Mouse (Mus musculus): Measurements from ENCODE around the gene Rps18. TPM values are rescaled to one million over a fixed set of nuclear protein-coding genes. Genes with fewer than 3 reads are reported as not detected.
"Not testable (repeated sequence)": the region's sequence is repeated elsewhere in the genome, so short reads cannot be mapped to it uniquely, and the experiment has no call there.

Gene Rps18
- total RNA-seq (2015) (3,964 and 4,103 TPM in 2 replicates), total RNA-seq (2017) (1,202 and 1,622 TPM in 2 replicates)

DNA sequence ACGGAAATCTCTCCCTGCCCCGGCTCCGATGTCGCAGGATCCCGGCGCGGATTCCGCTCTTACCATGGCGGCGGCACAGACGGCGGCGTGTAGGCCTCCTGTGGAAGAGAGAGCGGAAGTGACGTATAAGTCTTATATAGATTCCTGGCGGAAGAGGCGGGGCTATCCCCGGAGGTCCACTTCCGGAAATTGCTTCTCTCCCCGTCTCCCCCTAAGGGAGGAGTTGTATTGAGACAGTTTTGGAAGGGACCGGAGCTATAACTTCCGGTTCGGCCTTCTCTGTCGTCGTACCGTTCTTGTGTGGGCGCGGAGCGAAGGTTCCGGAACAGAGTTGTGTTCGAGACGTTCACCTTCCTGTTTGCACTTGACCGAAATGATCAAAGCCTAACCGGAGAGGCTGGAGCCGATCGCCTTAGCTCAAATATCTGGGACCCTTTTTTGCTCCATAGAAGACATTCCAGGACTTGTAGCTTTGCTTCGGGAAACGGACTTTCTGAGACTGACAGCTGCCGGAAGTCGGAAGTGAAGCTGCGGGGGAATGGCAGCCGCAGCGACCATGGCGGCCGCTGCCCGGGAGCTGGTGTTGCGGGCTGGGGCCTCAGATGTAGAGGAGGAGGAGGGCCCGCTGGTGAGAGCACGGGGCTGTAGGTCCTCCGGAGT is at the start of gene Rps18, which contains the start of gene Vps52:
Rps18 (minus strand) TSS at position 447 of the 660 bp plus-strand sequence.
Vps52 (plus strand) TSS at position 258 of the 660 bp plus-strand sequence.
- ATAC-seq (replicated peaks; ENCODE audit: poor library complexity): peak; percentile 68

- ATAC-seq (replicated peaks; ENCODE audit: poor library complexity): no peak
Observed at GRCm38 (mm10) chr17:34003426-34003825, 47.6 kb upstream of the Rps18 start.

- not testable (repeated sequence) for ATAC-seq (replicated peaks; ENCODE audit: poor library complexity)
Observed at GRCm38 (mm10) chr17:34000796-34001195, 45.0 kb upstream of the Rps18 start.

GRCm38 (mm10) chr17:34000150-34000537 is 44.3 kb upstream of the Rps18 start, which contains the start of gene H2-K1:
Gene H2-K1, minus strand, starts transcription at chr17:34000347.
- peak; percentile 98 for ATAC-seq (replicated peaks; ENCODE audit: poor library complexity)

GRCm38 (mm10) chr17:33999341-34000149 is 43.7 kb upstream of the Rps18 start:
- peak; percentile 5; the same call in 1 of the 2 replicates for ATAC-seq (replicated peaks; ENCODE audit: poor library complexity)

GRCm38 (mm10) chr17:33998697-33999096 is 42.9 kb upstream of the Rps18 start:
- ATAC-seq (replicated peaks; ENCODE audit: poor library complexity): not testable (repeated sequence)

DNA sequence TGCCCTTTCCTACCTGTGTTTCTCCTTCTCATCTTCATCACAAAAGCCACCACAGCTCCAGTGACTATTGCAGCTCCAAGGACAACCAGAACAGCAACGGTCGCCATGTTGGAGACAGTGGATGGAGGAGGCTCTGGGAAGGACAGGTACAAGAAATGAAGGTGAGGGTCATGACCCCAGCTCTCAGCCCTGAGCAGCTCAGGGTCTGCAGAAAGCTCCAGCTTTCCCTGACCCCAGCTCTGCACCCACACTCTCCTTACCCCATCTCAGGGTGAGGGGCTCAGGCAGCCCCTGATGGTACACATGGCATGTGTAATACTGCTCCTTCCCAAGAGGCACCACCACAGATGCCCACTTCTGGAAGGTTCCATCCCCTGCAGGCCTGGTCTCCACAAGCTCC is 41.2 kb upstream of the Rps18 start:
- ATAC-seq (replicated peaks; ENCODE audit: poor library complexity): not testable (repeated sequence)

DNA sequence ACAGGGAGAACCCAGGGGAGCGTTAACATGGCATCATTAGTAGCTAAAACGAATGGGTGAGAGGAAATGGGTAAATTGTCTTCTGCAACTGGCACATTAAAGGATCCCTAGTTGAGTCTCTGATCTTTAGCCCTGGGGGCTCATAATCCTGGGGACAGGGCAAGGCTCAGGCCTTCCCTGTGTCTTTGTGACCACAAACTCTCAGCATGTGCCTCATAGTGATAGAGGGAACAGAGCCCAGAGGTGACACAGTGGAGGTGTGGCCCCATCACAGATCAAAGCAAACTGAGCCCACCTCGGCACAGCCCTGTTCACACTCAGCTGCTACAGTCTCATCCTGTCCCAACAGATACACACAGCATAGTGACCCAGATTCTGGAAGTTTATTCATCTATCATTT is 39.9 kb upstream of the Rps18 start:
- ATAC-seq (replicated peaks; ENCODE audit: poor library complexity): no peak

- no peak for ATAC-seq (replicated peaks; ENCODE audit: poor library complexity)
Observed at GRCm38 (mm10) chr17:33994959-33995358, 39.2 kb upstream of the Rps18 start.

GRCm38 (mm10) chr17:33991788-33992664 is 36.2 kb upstream of the Rps18 start:
- peak; percentile 91 for ATAC-seq (replicated peaks; ENCODE audit: poor library complexity)

GRCm38 (mm10) chr17:33982136-33982535 is 26.3 kb upstream of the Rps18 start:
- not testable (repeated sequence) for ATAC-seq (replicated peaks; ENCODE audit: poor library complexity)

GRCm38 (mm10) chr17:33981192-33981909 is 25.6 kb upstream of the Rps18 start:
- ATAC-seq (replicated peaks; ENCODE audit: poor library complexity): peak; percentile 78

GRCm38 (mm10) chr17:33980181-33981035 is 24.6 kb upstream of the Rps18 start:
- no peak for ATAC-seq (replicated peaks; ENCODE audit: poor library complexity)

- no peak for ATAC-seq (replicated peaks; ENCODE audit: poor library complexity)
Observed at GRCm38 (mm10) chr17:33979512-33980050, 23.8 kb upstream of the Rps18 start.

- ATAC-seq (replicated peaks; ENCODE audit: poor library complexity): peak; percentile 89
Observed at GRCm38 (mm10) chr17:33978631-33979031, 22.8 kb upstream of the Rps18 start.

- no peak for ATAC-seq (replicated peaks; ENCODE audit: poor library complexity)
Observed at GRCm38 (mm10) chr17:33977861-33978557, 22.2 kb upstream of the Rps18 start.

DNA sequence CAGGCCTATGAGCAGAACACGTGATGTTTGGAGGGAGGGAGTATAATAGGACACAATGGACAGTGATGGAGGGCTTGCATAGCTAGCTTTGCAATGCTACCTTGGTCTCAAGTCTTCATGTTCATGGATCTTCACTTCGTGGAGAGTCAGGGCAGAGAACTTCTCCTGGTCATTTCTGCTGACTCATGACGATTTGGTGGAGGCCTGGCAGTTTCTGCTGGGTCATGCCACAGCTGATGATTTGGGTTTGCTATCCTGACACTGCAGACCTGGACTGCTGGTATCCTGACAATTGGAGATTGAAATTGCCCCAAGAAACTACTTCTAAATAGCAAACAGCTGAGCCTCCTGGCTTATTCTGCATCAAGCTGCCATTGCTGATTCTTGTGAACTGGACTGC is 17.8 kb upstream of the Rps18 start:
- ATAC-seq (replicated peaks; ENCODE audit: poor library complexity): no peak

DNA sequence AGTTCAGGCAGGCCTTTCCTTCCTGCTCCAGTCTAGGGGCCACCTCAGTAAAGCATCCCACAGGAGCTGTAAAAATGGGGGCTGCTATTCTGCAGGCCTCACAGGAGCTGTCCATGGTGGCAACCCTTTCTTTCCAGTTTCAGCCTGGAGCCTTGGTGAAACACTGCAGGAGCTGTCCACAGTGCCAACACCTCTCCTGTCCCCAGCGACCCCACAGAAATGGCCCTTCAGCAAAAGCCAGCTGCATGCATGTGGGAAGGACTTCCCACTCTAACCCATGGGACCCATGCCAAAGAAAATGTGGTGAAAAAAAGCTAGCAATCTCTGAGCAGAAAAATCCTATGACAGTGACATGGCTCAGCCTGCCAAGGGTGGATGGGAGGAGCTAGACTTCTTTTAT is 16.9 kb upstream of the Rps18 start:
- ATAC-seq (replicated peaks; ENCODE audit: poor library complexity): peak; percentile 59

Measured in megakaryocyte progenitor cell, adult 5-6 weeks (primary cell).